Mouse (Mus musculus) G1E (cell line): ENCODE results near the gene Rpe.

Experiments
- CTCF ChIP-seq: IDR thresholded peaks from 2 replicates; pipeline ENCODE4 v1.5.1; 2012; ENCODE audit warnings: low read depth, low read length, inconsistent platforms, mixed read lengths
- GATA1 ChIP-seq: IDR thresholded peaks from 2 replicates; pipeline ENCODE4 v1.6.1; 2012; ENCODE audit warnings: borderline replicate concordance, low read length, inconsistent platforms, mixed read lengths
- POLR2AphosphoS5 ChIP-seq: IDR thresholded peaks from 2 replicates; pipeline ENCODE4 v1.6.1; 2012; ENCODE audit warnings: low read depth, low read length, inconsistent platforms; ENCODE audit not compliant: insufficient replicate concordance

GRCm38 (mm10) chr1:66704523-66704922 is 3.9 kb downstream of the Rpe start:
- TF ChIP-seq CTCF (no peak), POLR2AphosphoS5 (no peak), GATA1 (no peak)
